Comparison of ENCODE assay signal across 8 mouse cellular contexts in the genomic region with DNA sequence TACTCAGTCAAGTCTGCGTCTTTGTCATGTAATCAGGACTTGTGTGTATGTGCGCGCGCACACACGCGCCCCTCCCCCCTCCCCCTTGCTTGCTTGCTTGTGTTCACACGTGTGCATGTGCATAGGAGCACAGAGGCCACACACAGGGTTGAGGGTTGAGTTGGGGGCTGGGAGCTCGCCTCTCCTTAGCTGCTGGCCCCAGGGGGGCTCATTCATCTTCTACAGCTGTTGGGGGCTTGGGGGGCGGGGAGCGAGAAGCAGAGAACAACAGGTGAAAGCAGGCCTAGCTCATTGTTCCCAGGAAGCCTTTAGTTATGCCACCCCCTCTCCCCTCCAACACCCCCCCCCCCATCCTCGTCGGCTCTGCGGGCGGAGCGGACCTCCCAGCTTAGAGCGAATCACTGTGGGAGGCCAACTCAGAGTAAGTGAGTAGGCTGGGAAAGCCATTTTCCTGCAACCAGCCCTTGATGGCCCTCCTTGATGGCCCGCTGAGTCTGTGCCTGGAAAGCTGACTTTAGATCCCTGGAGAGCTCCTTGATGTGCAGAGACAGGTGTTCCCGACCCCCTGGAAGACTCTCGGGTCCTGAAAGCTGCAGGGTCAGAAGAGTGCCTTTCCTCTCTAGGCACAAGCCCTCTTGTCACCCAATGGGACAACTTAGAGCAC.
DNase-seq lines count a peak whose midpoint lies in the region; ATAC-seq and TF ChIP-seq lines count a peak whose summit lies in the region.

No protein-coding gene starts in this region.

- H3K9me3 ChIP-seq in heart, embryonic 10.5 days = no peaks in the 10 kb centered on the region
- H3K9me3 ChIP-seq in embryonic facial prominence, embryonic 13.5 days = peaks cover 2% of the 10 kb centered on the region; the same call in 1 of the 2 replicates
- H3K9me3 ChIP-seq in hindbrain, postnatal 0 days (ENCODE audit: low read length) = no peaks in the 10 kb centered on the region
- H3K9me3 ChIP-seq in neural tube, embryonic 12.5 days = no peaks in the 10 kb centered on the region

- peaks cover 22% of the 10 kb centered on the region for H3K4me1 ChIP-seq in heart, embryonic 10.5 days
- peaks cover 40% of the 10 kb centered on the region for H3K4me1 ChIP-seq in embryonic facial prominence, embryonic 13.5 days
- H3K4me1 ChIP-seq in hindbrain, postnatal 0 days (ENCODE audit: insufficient read depth, low read length) = no peaks in the 10 kb centered on the region
- peaks cover 11% of the 10 kb centered on the region for H3K4me1 ChIP-seq in neural tube, embryonic 12.5 days

- TF ChIP-seq CTCF in hindbrain, postnatal 0 days (IDR thresholded peaks at IDR 0.05; ENCODE audit: low read depth) = no peak

- peak overlapping the region; percentile 72 for H3K27ac ChIP-seq in heart, embryonic 10.5 days
- H3K27ac ChIP-seq in embryonic facial prominence, embryonic 13.5 days = peak overlapping the region; percentile 5; the same call in 1 of the 2 replicates
- no peak overlapping the region for H3K27ac ChIP-seq in hindbrain, postnatal 0 days
- H3K27ac ChIP-seq in neural tube, embryonic 12.5 days = no peak overlapping the region

- no peaks in the 10 kb centered on the region for H3K36me3 ChIP-seq in heart, embryonic 10.5 days
- H3K36me3 ChIP-seq in embryonic facial prominence, embryonic 13.5 days = no peaks in the 10 kb centered on the region
- no peaks in the 10 kb centered on the region for H3K36me3 ChIP-seq in hindbrain, postnatal 0 days (ENCODE audit: insufficient read depth, low read length)
- H3K36me3 ChIP-seq in neural tube, embryonic 12.5 days = no peaks in the 10 kb centered on the region

- H3K4me2 ChIP-seq in embryonic facial prominence, embryonic 13.5 days = peak overlapping the region; percentile 34
- peak overlapping the region; percentile 49 for H3K4me2 ChIP-seq in hindbrain, postnatal 0 days (ENCODE audit: low read depth, low read length)
- H3K4me2 ChIP-seq in neural tube, embryonic 12.5 days (replicated peaks) = peak overlapping the region; percentile 60

- H3K9ac ChIP-seq in embryonic facial prominence, embryonic 13.5 days = no peak overlapping the region
- no peak overlapping the region; the same call in 1 of the 2 replicates for H3K9ac ChIP-seq in hindbrain, postnatal 0 days (replicated peaks; ENCODE audit: low read length)
- no peak overlapping the region for H3K9ac ChIP-seq in neural tube, embryonic 12.5 days

- ATAC-seq in embryonic facial prominence, embryonic 13.5 days (ENCODE audit: insufficient number of reproducible peaks, insufficient read depth, low FRiP score, low TSS enrichment, low read depth) = peak; percentile 40; the same call in 1 of the 2 replicates
- ATAC-seq in hindbrain, postnatal 0 days = peak; percentile 88
- peak; percentile 93 for ATAC-seq in neural tube, embryonic 12.5 days (ENCODE audit: low FRiP score, low read depth)

- WGBS in heart, embryonic 10.5 days = 17% methylated on average over 19 of the region's 19 CpGs
- WGBS in embryonic facial prominence, embryonic 13.5 days = 7% methylated on average over 19 of the region's 19 CpGs
- WGBS in hindbrain, postnatal 0 days = 5% methylated on average over 19 of the region's 19 CpGs
- 3% methylated on average over 19 of the region's 19 CpGs for WGBS in neural tube, embryonic 12.5 days

- DNase-seq in heart, embryonic 10.5 days (ENCODE audit: low spot score) = peak; percentile 71
- no peak for DNase-seq in heart, adult 11 months
- DNase-seq in hindbrain, postnatal 0 days (ENCODE audit: low spot score) = peak; percentile 37
- no peak for DNase-seq in ovary, postnatal 14 days (ENCODE audit: low spot score)
- DNase-seq in thymus, adult 18-20 months = no peak
- DNase-seq in left cerebral cortex, postnatal 14 days (ENCODE audit: low spot score in 2 of 2) = no peak

- H3K4me3 ChIP-seq in heart, embryonic 10.5 days = peak overlapping the region; percentile 30
- no peak overlapping the region for H3K4me3 ChIP-seq in embryonic facial prominence, embryonic 13.5 days
- H3K4me3 ChIP-seq in hindbrain, postnatal 0 days (ENCODE audit: low read length) = no peak overlapping the region
- H3K4me3 ChIP-seq in neural tube, embryonic 12.5 days = peak overlapping the region; percentile 15; the same call in 1 of the 2 replicates

- no peaks in the 10 kb centered on the region for H3K27me3 ChIP-seq in heart, embryonic 10.5 days (ENCODE audit: insufficient read depth, poor library complexity, severe bottlenecking)
- no peaks in the 10 kb centered on the region for H3K27me3 ChIP-seq in embryonic facial prominence, embryonic 13.5 days
- H3K27me3 ChIP-seq in hindbrain, postnatal 0 days (ENCODE audit: insufficient read depth, low read length) = no peaks in the 10 kb centered on the region
- H3K27me3 ChIP-seq in neural tube, embryonic 12.5 days (replicated peaks) = peaks cover 4% of the 10 kb centered on the region; the same call in 1 of the 2 replicates

- intact Hi-C loops in left cerebral cortex, postnatal 14 days (cut with DNase I) = no loop called here

Comparison
In these comparisons a context has a peak if more than half of its experiments do, and no peak if none do; other contexts are left out.
1. DNase-seq: peak in heart, embryonic 10.5 days (single experiment) and hindbrain, postnatal 0 days (single experiment); none in heart, adult 11 months (single experiment), ovary, postnatal 14 days (single experiment), thymus, adult 18-20 months (0 of 2) and left cerebral cortex, postnatal 14 days (0 of 2).
2. H3K27ac ChIP-seq: peak in heart, embryonic 10.5 days (single experiment) and embryonic facial prominence, embryonic 13.5 days (single experiment); none in hindbrain, postnatal 0 days (single experiment) and neural tube, embryonic 12.5 days (single experiment).
3. H3K4me3 ChIP-seq: peak in heart, embryonic 10.5 days (single experiment) and neural tube, embryonic 12.5 days (single experiment); none in embryonic facial prominence, embryonic 13.5 days (single experiment) and hindbrain, postnatal 0 days (single experiment).
4. ATAC-seq: peak in every context shown above with its lines; median percentile 93 in neural tube, embryonic 12.5 days; 88 in hindbrain, postnatal 0 days; 40 in embryonic facial prominence, embryonic 13.5 days.
5. Peak in every context shown above with its lines, with median percentiles within 50 percentile points of each other: H3K4me2 ChIP-seq.